Mouse (Mus musculus): ENCODE measurements around the gene Sema3f.

Gene Sema3f

DNA sequence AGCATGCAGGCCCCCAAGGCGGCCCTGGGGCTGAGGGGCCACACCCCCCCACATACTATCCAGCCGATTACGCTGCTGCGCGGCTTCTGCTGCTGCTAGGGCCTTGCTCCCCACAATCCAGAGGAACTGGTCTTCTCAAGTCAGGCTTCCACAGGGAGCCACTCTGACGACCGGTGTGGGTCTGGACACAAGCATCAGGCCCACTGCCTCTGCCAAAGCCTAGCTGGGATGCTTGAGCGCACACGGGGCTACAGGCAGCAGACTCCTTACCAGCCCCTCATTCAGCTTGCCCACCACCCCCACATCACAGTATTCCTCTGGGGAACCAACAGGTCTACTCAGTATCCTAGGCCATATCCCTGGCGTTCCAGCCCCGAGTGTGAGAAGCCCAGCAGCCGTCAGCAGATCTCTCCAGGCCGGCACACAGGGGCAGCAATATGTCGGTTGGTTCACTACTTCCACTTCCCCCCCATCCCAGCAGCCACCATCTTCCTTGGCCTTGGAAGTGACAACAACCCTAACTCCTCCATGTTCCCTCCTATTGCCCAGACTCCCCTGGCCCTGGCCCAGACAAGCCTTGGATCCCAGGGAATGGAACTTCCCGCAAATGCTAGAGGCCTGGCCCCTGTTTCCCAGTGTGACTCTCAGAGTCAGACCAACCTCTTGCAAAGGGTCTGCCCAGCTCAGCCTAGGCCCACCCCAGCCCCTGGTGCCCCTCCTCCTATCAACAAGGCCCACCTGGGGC is 76.4 kb downstream of the Sema3f start:
- DNase-seq (ENCODE audit: low read depth, low spot score), result peak; percentile 77

- DNase-seq (ENCODE audit: low read depth, low spot score), result peak; percentile 91
These were observed 77.1 kb downstream of the Sema3f start for GRCm38 (mm10) chr9:107633091-107633660.

DNA sequence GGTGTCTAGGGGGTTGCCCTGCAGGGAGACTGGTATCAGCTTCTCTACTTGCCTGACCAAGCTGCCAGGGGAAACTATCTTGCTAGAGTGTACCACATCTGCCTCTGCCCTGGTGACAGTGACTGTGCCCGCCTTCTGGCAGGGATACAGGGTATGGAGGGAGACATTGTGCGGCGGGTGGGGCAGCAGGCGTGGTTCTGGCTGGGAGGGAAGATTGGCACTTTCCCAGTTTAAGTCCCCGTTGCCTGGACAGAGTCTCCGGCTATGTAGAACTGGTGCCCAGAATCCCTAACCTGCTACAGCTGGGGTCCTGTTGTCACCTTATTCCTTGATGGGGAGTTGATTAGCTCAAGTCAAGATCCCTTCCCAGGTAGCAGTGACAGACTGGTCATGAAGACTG is 77.8 kb downstream of the Sema3f start:
- no peak for DNase-seq (ENCODE audit: low read depth, low spot score)

- no peak for DNase-seq (ENCODE audit: low read depth, low spot score)
These were observed 78.4 kb downstream of the Sema3f start for GRCm38 (mm10) chr9:107631861-107632260.
